Mouse (Mus musculus) ovary, postnatal 10 days (tissue): ENCODE results near the gene Olfr1411.

Source experiments
- DNase-seq: peaks from one replicate; pipeline ENCODE4 v3.0.0; 2022; ENCODE audit warnings: low spot score

Olfr1411 gene

GRCm38 (mm10) chr1:92638736-92639135, 44.5 kb downstream of the Olfr1411 start:
- DNase-seq, result no peak

- DNase-seq, result no peak
These were observed 46.2 kb downstream of the Olfr1411 start for GRCm38 (mm10) chr1:92640393-92640792.

GRCm38 (mm10) chr1:92641514-92642272, 47.5 kb downstream of the Olfr1411 start, which contains the start of gene Cops9:
Gene Cops9 (minus strand): TSS chr1:92641985.
- DNase-seq, result peak; percentile 86

- no peak for DNase-seq
These were observed 49.5 kb downstream of the Olfr1411 start for GRCm38 (mm10) chr1:92643691-92644090.

GRCm38 (mm10) chr1:92644916-92645315, 50.7 kb downstream of the Olfr1411 start:
- no peak for DNase-seq

GRCm38 (mm10) chr1:92646111-92646510, 51.9 kb downstream of the Olfr1411 start:
- DNase-seq, result no peak

GRCm38 (mm10) chr1:92646601-92647000, 52.4 kb downstream of the Olfr1411 start:
- DNase-seq, result no peak

GRCm38 (mm10) chr1:92647026-92647425, 52.8 kb downstream of the Olfr1411 start:
- DNase-seq, result no peak
